Mouse (Mus musculus) hindbrain, postnatal 0 days (tissue): ENCODE data around the gene Il18bp. TPM values are rescaled to one million over a fixed set of nuclear protein-coding genes. Genes with fewer than 3 reads are reported as not detected.

Experiments used
- ATAC-seq: fragments of 200-750 bp; cut with Nextera tagmentation; 2 replicates; pipeline ENCODE4 v1.8.0; 2017; ENCODE audit warnings: mild to moderate bottlenecking, moderate TSS enrichment, moderate library complexity
- DNase-seq: peaks from one replicate; pipeline ENCODE4 v3.0.0-alpha.2; 2015; ENCODE audit warnings: low spot score
- H3K27ac ChIP-seq: fragments of 300-500 bp; sonication (generic); 2 replicates; pipeline ENCODE4 v1.5.1; 2014; ENCODE audit warnings: mild to moderate bottlenecking
- H3K27me3 ChIP-seq: fragments of 300-500 bp; sonication (generic); 2 replicates; pipeline ENCODE4 v1.6.1; 2014; ENCODE audit warnings: low read length, mixed read lengths; ENCODE audit not compliant: insufficient read depth
- H3K36me3 ChIP-seq: fragments of 300-500 bp; sonication (generic); 2 replicates; pipeline ENCODE4 v1.6.1; 2014; ENCODE audit warnings: low read length, mixed read lengths; ENCODE audit not compliant: insufficient read depth
- H3K4me1 ChIP-seq: fragments of 300-500 bp; sonication (generic); 2 replicates; pipeline ENCODE4 v1.6.1; 2014; ENCODE audit warnings: antibody characterized with exemption, low read length, mixed read lengths; ENCODE audit not compliant: insufficient read depth
- H3K4me2 ChIP-seq: fragments of 300-500 bp; sonication (generic); 2 replicates; pipeline ENCODE4 v1.6.1; 2014; ENCODE audit warnings: low read depth, mild to moderate bottlenecking, low read length, moderate library complexity, mixed read lengths
- H3K4me3 ChIP-seq: fragments of 300-500 bp; sonication (generic); 2 replicates; pipeline ENCODE4 v1.5.1; 2014; ENCODE audit warnings: low read length
- H3K9ac ChIP-seq: fragments of 300-500 bp; sonication (generic); replicated peaks from 2 replicates; pipeline ENCODE4 v1.6.1; 2014; ENCODE audit warnings: mild to moderate bottlenecking, low read length, moderate library complexity, mixed read lengths
- H3K9me3 ChIP-seq: fragments of 300-500 bp; sonication (generic); 2 replicates; pipeline ENCODE4 v1.6.1; 2016; ENCODE audit warnings: low read length, mixed read lengths
- CTCF ChIP-seq: IDR thresholded peaks from 2 replicates; pipeline ENCODE4 v1.5.1; 2016; ENCODE audit warnings: antibody characterized with exemption, control low read depth, low read depth
- WGBS: fragments of 180-500 bp; shearing (Covaris S2); extraction: QIAGEN DNeasy Blood & Tissue Kit; methylation state at CpG from one replicate; pipeline ENCODE4 v1.1.7; 2014; 5-methylcytosine and 5-hydroxymethylcytosine counted together
- polyA plus RNA-seq: library from polyadenylated mRNA; unstranded; fragments of >200 nt; fragmentation: Nextera tagmentation; extraction: Ambion mirVana; gene quantifications from 2 replicates; pipeline ENCODE4 v1.2.1, GENCODE M21; 2015
- total RNA-seq: library from RNA; depleted of rRNA; stranded (reverse); fragments of >200 nt; gene quantifications from 2 replicates; pipeline ENCODE4 v1.2.3, GENCODE M21; 2014

Il18bp gene
- total and polyA plus RNA-seq, 2 experiments from 2014 or later, result 3.0 to 14.7 TPM

GRCm38 (mm10) chr7:102019362-102019761, 872 bp upstream of the Il18bp start:
- 66% methylated on average over 3 of the region's 3 CpGs for WGBS
- DNase-seq (no peak), ATAC-seq (no peak)
- Histone ChIP-seq H3K4me2 (no peak overlapping the region), H3K9me3 (no peaks in the 10 kb centered on the region), H3K27ac (no peak overlapping the region), H3K27me3 (no peaks in the 10 kb centered on the region), H3K4me1 (no peaks in the 10 kb centered on the region), H3K36me3 (peaks cover 50% of the 10 kb centered on the region), H3K9ac (no peak overlapping the region), H3K4me3 (no peak overlapping the region)
- TF ChIP-seq CTCF, result no peak

- DNase-seq, result no peak
- no peak for ATAC-seq
- H3K9me3 ChIP-seq, result no peaks in the 10 kb centered on the region
- H3K27me3 ChIP-seq, result no peaks in the 10 kb centered on the region
- H3K36me3 ChIP-seq, result peaks cover 52% of the 10 kb centered on the region
- no peak overlapping the region for H3K4me2 ChIP-seq
- H3K4me1 ChIP-seq, result no peaks in the 10 kb centered on the region
- WGBS, result 75% methylated on average over 7 of the region's 7 CpGs
- H3K27ac ChIP-seq, result no peak overlapping the region
- no peak for TF ChIP-seq CTCF
- H3K9ac ChIP-seq, result no peak overlapping the region
- H3K4me3 ChIP-seq, result no peak overlapping the region
Measured at GRCm38 (mm10) chr7:102018034-102018433, 456 bp downstream of the Il18bp start.

- DNase-seq (no peak), ATAC-seq (no peak)
- Histone ChIP-seq H3K9me3 (no peaks in the 10 kb centered on the region), H3K4me3 (no peak overlapping the region), H3K4me1 (no peaks in the 10 kb centered on the region), H3K9ac (no peak overlapping the region), H3K27me3 (no peaks in the 10 kb centered on the region), H3K27ac (no peak overlapping the region), H3K4me2 (no peak overlapping the region), H3K36me3 (peaks cover 52% of the 10 kb centered on the region)
- TF ChIP-seq CTCF, result no peak
- 87% methylated on average over 5 of the region's 5 CpGs for WGBS
Measured at GRCm38 (mm10) chr7:102017452-102017851, 1.0 kb downstream of the Il18bp start.

GRCm38 (mm10) chr7:102016936-102017335, 1.6 kb downstream of the Il18bp start:
- peaks cover 52% of the 10 kb centered on the region for H3K36me3 ChIP-seq
- no peaks in the 10 kb centered on the region for H3K4me1 ChIP-seq
- no peak overlapping the region for H3K4me3 ChIP-seq
- no peaks in the 10 kb centered on the region for H3K9me3 ChIP-seq
- H3K4me2 ChIP-seq, result no peak overlapping the region
- no peak for TF ChIP-seq CTCF
- 86% methylated on average over 4 of the region's 4 CpGs for WGBS
- no peak overlapping the region for H3K9ac ChIP-seq
- DNase-seq (no peak), ATAC-seq (no peak)
- peak overlapping the region; percentile 48; the same call in 1 of the 2 replicates for H3K27ac ChIP-seq
- H3K27me3 ChIP-seq, result no peaks in the 10 kb centered on the region

GRCm38 (mm10) chr7:102014995-102015394, 3.5 kb downstream of the Il18bp start:
- no peaks in the 10 kb centered on the region for H3K27me3 ChIP-seq
- no peak for TF ChIP-seq CTCF
- DNase-seq (no peak), ATAC-seq (no peak)
- H3K4me2 ChIP-seq, result no peak overlapping the region
- no peaks in the 10 kb centered on the region for H3K9me3 ChIP-seq
- H3K9ac ChIP-seq, result no peak overlapping the region
- H3K4me1 ChIP-seq, result no peaks in the 10 kb centered on the region
- no peak overlapping the region for H3K4me3 ChIP-seq
- H3K36me3 ChIP-seq, result peaks cover 72% of the 10 kb centered on the region
- WGBS, result 83% methylated on average over 2 of the region's 2 CpGs
- no peak overlapping the region for H3K27ac ChIP-seq

GRCm38 (mm10) chr7:102013416-102013815, 5.1 kb downstream of the Il18bp start:
- ATAC-seq, result no peak
- WGBS, result 81% methylated on average over 8 of the region's 8 CpGs
- Histone ChIP-seq H3K4me3 (no peak overlapping the region), H3K9me3 (no peaks in the 10 kb centered on the region), H3K27ac (no peak overlapping the region), H3K9ac (no peak overlapping the region), H3K27me3 (no peaks in the 10 kb centered on the region), H3K4me2 (no peak overlapping the region), H3K4me1 (no peaks in the 10 kb centered on the region), H3K36me3 (peaks cover 87% of the 10 kb centered on the region)
- TF ChIP-seq CTCF, result no peak
- DNase-seq, result no peak

- no peak overlapping the region for H3K4me3 ChIP-seq
- WGBS, result 85% methylated on average over 9 of the region's 9 CpGs
- peaks cover 89% of the 10 kb centered on the region for H3K36me3 ChIP-seq
- no peak for TF ChIP-seq CTCF
- H3K4me2 ChIP-seq, result no peak overlapping the region
- ATAC-seq (no peak), DNase-seq (no peak)
- H3K9ac ChIP-seq, result no peak overlapping the region
- no peaks in the 10 kb centered on the region for H3K9me3 ChIP-seq
- no peaks in the 10 kb centered on the region for H3K27me3 ChIP-seq
- H3K27ac ChIP-seq, result no peak overlapping the region
- no peaks in the 10 kb centered on the region for H3K4me1 ChIP-seq
Measured at GRCm38 (mm10) chr7:102011855-102012254, 6.6 kb downstream of the Il18bp start.
